Mouse (Mus musculus): Measurements from ENCODE around the gene Alkbh5.

- no peak for TF ChIP-seq CTCF (IDR thresholded peaks at IDR 0.05; ENCODE audit: low read depth)
- no peak for TF ChIP-seq EP300 (IDR thresholded peaks at IDR 0.05; ENCODE audit: low read depth)
These were observed 43.5 kb upstream of the Alkbh5 start for GRCm38 (mm10) chr11:60492726-60493125.

All from liver, postnatal 0 days (tissue).